Mouse (Mus musculus) lung, adult 10 weeks (tissue): ENCODE measurements around the gene Tnfsf11. TPM values are rescaled to one million over a fixed set of nuclear protein-coding genes. Genes with fewer than 3 reads are reported as not detected.

Experiments used
- polyA plus RNA-seq: library from polyadenylated mRNA; stranded (reverse); fragments of 350-450 nt; fragmentation: Illumina TruSeq; extraction: RNeasy Lipid Tissue Mini Kit (QIAGEN cat#74804); gene quantifications from one replicate; pipeline ENCODE4 v1.2.3, GENCODE M21; 2014; ENCODE audit warnings: low read depth, low replicate concordance; ENCODE audit not compliant: insufficient read depth

Tnfsf11 gene
- polyA plus RNA-seq = 0.33 TPM

GRCm38 (mm10) chr14:78307286-78308237 is at the start of gene Tnfsf11:
Gene Tnfsf11 (minus strand): TSS chr14:78308043.

Other genes starting within 250 kb of the Tnfsf11 start
- gene Fam216b, start 219.0 kb downstream of the Tnfsf11 start, polyA plus RNA-seq = 6.7 TPM
- gene Akap11, start 228.8 kb upstream of the Tnfsf11 start, polyA plus RNA-seq = 11.3 TPM